Mouse (Mus musculus) kidney, adult 2 months (tissue): Measurements from ENCODE around the gene Pnpla8.

Experiments
- CTCF ChIP-seq: fragments of 200-500 bp; conservative IDR thresholded peaks from 2 replicates; pipeline ENCODE4 v1.5.1; 2011; ENCODE audit warnings: low read depth, mild to moderate bottlenecking, control low read depth, low read length, moderate library complexity, mixed read lengths; ENCODE audit not compliant: insufficient read depth, insufficient read length
- POLR2A ChIP-seq: fragments of 200-500 bp; IDR thresholded peaks from one replicate; pipeline ENCODE4 v1.6.1; 2011; ENCODE audit warnings: low read depth, low read length, control low read depth

DNA sequence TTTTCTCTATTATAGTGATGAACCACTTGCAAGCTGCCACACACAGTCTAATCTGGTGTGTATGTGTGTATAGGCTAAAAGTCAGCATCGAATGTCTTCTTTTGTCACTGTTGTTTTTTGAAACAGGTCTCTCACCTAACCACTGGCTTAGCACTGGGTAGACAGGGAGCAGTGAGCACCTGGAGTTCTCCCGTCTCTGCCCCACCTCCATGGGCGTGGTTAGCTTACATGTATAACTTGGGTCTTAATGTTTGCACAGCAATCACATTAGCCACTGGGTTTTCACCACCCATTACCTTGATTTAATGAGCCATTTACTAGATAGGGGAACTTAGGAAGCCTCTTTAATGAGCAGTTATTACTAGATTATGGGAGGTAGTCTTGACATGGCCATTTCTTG lies 60.4 kb downstream of the Pnpla8 start:
- TF ChIP-seq POLR2A (no peak), CTCF (no peak)
